Mouse (Mus musculus) intestine, embryonic 14.5 days (tissue): ENCODE data around the gene Vmn1r198. TPM values are rescaled to one million over a fixed set of nuclear protein-coding genes. Genes with fewer than 3 reads are reported as not detected.
"Not testable (repeated sequence)": the region's sequence is repeated elsewhere in the genome, so short reads cannot be mapped to it uniquely, and the experiment has no call there.

Source experiments
- ATAC-seq: fragments of 200-750 bp; cut with Nextera tagmentation; replicated peaks from 2 replicates; pipeline ENCODE4 v1.8.0; 2017; ENCODE audit warnings: low read depth, moderate number of reproducible peaks, moderate TSS enrichment, moderate library complexity; ENCODE audit not compliant: low FRiP score, low TSS enrichment
- DNase-seq: peaks from one replicate; pipeline ENCODE4 v3.0.0-alpha.2; 2018; ENCODE audit warnings: low spot score
- H3K27ac ChIP-seq: fragments of 300-500 bp; sonication (generic); 2 replicates; pipeline ENCODE4 v1.5.1; 2014; ENCODE audit warnings: low read depth, mild to moderate bottlenecking, control low read depth
- H3K27me3 ChIP-seq: fragments of 300-500 bp; sonication (generic); replicated peaks from 2 replicates; pipeline ENCODE4 v1.6.1; 2014; ENCODE audit warnings: low read length, control low read depth; ENCODE audit not compliant: control insufficient read depth, insufficient read depth
- H3K36me3 ChIP-seq: fragments of 300-500 bp; sonication (generic); 2 replicates; pipeline ENCODE4 v1.6.1; 2014; ENCODE audit warnings: low read length, control low read depth; ENCODE audit not compliant: control insufficient read depth, insufficient read depth
- H3K4me1 ChIP-seq: fragments of 300-500 bp; sonication (generic); replicated peaks from 2 replicates; pipeline ENCODE4 v1.6.1; 2014; ENCODE audit warnings: low read length, control low read depth, mixed read lengths; ENCODE audit not compliant: control insufficient read depth, insufficient read depth
- H3K4me2 ChIP-seq: fragments of 300-500 bp; sonication (generic); 2 replicates; pipeline ENCODE4 v1.6.1; 2014; ENCODE audit warnings: low read length
- H3K4me3 ChIP-seq: fragments of 300-500 bp; sonication (generic); 2 replicates; pipeline ENCODE4 v1.5.1; 2014; ENCODE audit warnings: low read depth, low read length, control low read depth, mixed read lengths
- H3K9ac ChIP-seq: fragments of 300-500 bp; sonication (generic); 2 replicates; pipeline ENCODE4 v1.6.1; 2014; ENCODE audit warnings: mild to moderate bottlenecking, low read length
- H3K9me3 ChIP-seq: fragments of 300-500 bp; sonication (generic); 2 replicates; pipeline ENCODE4 v1.6.1; 2016; ENCODE audit warnings: low read length, control low read depth; ENCODE audit not compliant: control insufficient read depth
- WGBS: fragments of 180-500 bp; shearing (Covaris S2); extraction: QIAGEN DNeasy Blood & Tissue Kit; methylation state at CpG from one replicate; pipeline ENCODE4 v1.1.7; 2014; 5-methylcytosine and 5-hydroxymethylcytosine counted together
- polyA plus RNA-seq: library from polyadenylated mRNA; unstranded; fragments of >200 nt; fragmentation: Nextera tagmentation; extraction: Ambion mirVana; gene quantifications from 2 replicates; pipeline ENCODE4 v1.2.1, GENCODE M21; 2014

The Vmn1r198 gene
- polyA plus RNA-seq, 1 experiment from 2014 or later = not detected

DNA sequence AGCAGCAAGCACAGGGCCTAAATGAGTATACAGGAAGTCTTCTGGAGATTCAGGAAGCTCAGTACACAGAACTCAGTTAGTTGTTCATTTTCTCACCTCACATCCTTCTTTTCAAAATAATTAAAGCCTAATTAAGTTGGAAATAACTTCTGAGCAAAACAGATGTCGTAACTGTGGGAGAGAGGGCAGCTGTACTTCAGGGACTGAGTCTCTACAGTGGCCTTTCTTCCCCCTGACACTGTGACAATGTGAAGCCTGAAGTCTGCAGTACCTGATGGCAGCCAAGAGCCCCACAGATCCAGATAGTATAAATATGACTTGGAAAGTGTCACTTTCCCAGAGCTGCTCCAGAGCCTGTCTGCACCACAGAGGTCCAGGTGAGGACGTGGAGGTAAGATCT lies 29.4 kb downstream of the Vmn1r198 start, which contains the start of gene Vmn1r199:
TSS of gene Vmn1r199 (plus strand) at position 301 of the 400 bp plus-strand sequence.
- no peak for ATAC-seq
- H3K4me1 ChIP-seq = no peaks in the 10 kb centered on the region

DNA sequence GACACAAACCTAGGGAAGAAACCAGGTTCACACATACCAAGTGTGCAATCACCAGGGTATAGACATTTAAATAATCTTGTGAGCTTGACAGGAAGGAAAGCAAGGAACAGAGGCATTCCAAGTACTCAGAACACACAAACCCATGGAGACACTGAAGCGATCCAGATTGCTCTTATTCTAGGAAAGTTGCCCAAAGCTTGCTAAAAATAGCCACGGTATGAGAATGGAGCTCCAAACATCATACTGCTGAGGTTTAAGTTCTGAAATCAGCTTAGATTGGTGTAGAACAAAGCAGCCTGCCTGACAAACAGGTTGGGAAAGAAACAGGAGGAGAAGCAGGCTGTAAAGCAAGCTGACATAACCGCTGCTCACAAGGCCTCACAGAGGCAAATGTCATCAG lies 31.0 kb downstream of the Vmn1r198 start:
- not testable (repeated sequence) for H3K36me3 ChIP-seq, H3K27ac ChIP-seq, H3K9ac ChIP-seq, H3K9me3 ChIP-seq, H3K4me2 ChIP-seq, H3K4me3 ChIP-seq, H3K27me3 ChIP-seq, ATAC-seq, H3K4me1 ChIP-seq, DNase-seq
- 50% methylated on average over 3 of the region's 3 CpGs for WGBS

More for the DNA sequence above, 29.4 kb downstream of the Vmn1r198 start, which contains the start of gene Vmn1r199:
- Histone ChIP-seq H3K4me3 (no peak within 1 kb of the TSS), H3K27me3 (no peaks in the 10 kb centered on the region), H3K9ac (no peak within 1 kb of the TSS), H3K9me3 (no peaks in the 10 kb centered on the region), H3K27ac (no peak within 1 kb of the TSS), H3K4me2 (no peak within 1 kb of the TSS), H3K36me3 (no peaks in the 10 kb centered on the region)
- DNase-seq = no peak
- WGBS = 72% methylated on average over 2 of the region's 2 CpGs

DNA sequence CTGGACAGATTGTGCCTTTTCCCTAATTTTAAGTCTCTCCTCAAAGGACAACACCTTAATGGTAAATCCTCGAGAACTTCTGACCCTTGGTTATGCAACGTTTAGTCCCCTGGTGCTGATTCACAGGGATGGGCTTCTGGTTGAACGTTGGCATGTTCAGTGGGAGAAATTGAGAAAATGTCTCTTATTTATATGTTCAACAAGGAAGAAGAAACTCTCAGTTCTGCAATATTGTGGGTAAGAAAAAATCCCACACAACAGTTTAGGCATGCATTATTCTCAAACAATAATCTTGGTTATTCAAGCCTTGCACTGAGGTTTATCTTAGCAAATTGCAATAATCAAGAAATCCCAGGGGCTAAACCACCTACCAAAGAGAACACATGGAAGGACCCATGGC lies 33.2 kb downstream of the Vmn1r198 start:
- H3K27ac ChIP-seq = no peak overlapping the region
- DNase-seq (no peak), ATAC-seq (no peak)
- H3K4me1 ChIP-seq = no peaks in the 10 kb centered on the region
- no peaks in the 10 kb centered on the region for H3K27me3 ChIP-seq
- H3K4me2 ChIP-seq = no peak overlapping the region
- H3K4me3 ChIP-seq = no peak overlapping the region
- 79% methylated on average over 3 of the region's 3 CpGs for WGBS
- no peak overlapping the region for H3K9ac ChIP-seq
- no peaks in the 10 kb centered on the region for H3K36me3 ChIP-seq
- no peaks in the 10 kb centered on the region for H3K9me3 ChIP-seq

GRCm38 (mm10) chr13:22387050-22387449 lies 36.9 kb downstream of the Vmn1r198 start:
- Histone ChIP-seq H3K4me1 (no peaks in the 10 kb centered on the region), H3K4me3 (no peak overlapping the region), H3K27me3 (no peaks in the 10 kb centered on the region), H3K4me2 (no peak overlapping the region), H3K9ac (no peak overlapping the region), H3K36me3 (no peaks in the 10 kb centered on the region), H3K9me3 (no peaks in the 10 kb centered on the region), H3K27ac (no peak overlapping the region)
- WGBS = 86% methylated on average over 1 of the region's 1 CpGs
- no peak for DNase-seq
- ATAC-seq = no peak

- H3K9ac ChIP-seq = no peak within 1 kb of the TSS
- 43% methylated on average over 3 of the region's 3 CpGs for WGBS
- no peak for ATAC-seq
Observed at GRCm38 (mm10) chr13:22390073-22390472, 39.9 kb downstream of the Vmn1r198 start, which contains the start of gene Vmn1r200. Vmn1r200 (plus strand) TSS chr13:22390373.

DNA sequence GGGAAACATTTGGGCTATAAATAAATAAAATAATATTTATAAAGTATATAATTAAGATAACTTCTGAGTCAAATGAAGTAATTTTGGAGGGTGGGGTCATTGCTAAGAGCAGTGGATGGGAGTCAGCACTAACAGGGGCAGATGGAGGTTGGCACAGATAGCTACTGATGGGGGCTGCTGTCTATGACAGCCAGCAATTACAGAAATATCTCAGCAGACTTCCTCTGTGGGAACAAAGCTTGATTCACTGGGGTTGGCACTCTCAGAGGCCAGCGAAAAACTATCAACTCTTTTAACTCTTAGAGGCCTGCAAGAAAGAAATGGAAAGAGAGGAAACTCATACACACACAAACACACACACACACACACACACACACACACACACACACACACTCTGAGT lies 52.8 kb downstream of the Vmn1r198 start:
- 71% methylated on average over 1 of the region's 1 CpGs for whole genome bisulfite sequencing
- H3K36me3 ChIP-seq = no peaks in the 10 kb centered on the region
- H3K9me3 ChIP-seq = 0 out of 2 replicates have a peak, but pooled peaks cover 9% of the 10 kb centered on the region

More at GRCm38 (mm10) chr13:22390073-22390472, 39.9 kb downstream of the Vmn1r198 start, which contains the start of gene Vmn1r200:
- H3K27me3 ChIP-seq = no peaks in the 10 kb centered on the region
- no peaks in the 10 kb centered on the region for H3K4me1 ChIP-seq
- no peak within 1 kb of the TSS for H3K4me2 ChIP-seq
- H3K36me3 ChIP-seq = no peaks in the 10 kb centered on the region
- no peak within 1 kb of the TSS for H3K4me3 ChIP-seq
- no peak within 1 kb of the TSS for H3K27ac ChIP-seq
- no peaks in the 10 kb centered on the region for H3K9me3 ChIP-seq
- DNase-seq = no peak

More for the DNA sequence above, 52.8 kb downstream of the Vmn1r198 start:
- DNase-seq = no peak
- no peak overlapping the region for H3K4me2 ChIP-seq
- H3K9ac ChIP-seq = no peak overlapping the region
- no peak for ATAC-seq
- no peaks in the 10 kb centered on the region for H3K4me1 ChIP-seq
- no peak overlapping the region for H3K4me3 ChIP-seq
- no peaks in the 10 kb centered on the region for H3K27me3 ChIP-seq
- no peak overlapping the region for H3K27ac ChIP-seq

Other genes starting within 250 kb of the Vmn1r198 start
- not detected in 2 replicates for gene Vmn1r189, start 244.5 kb upstream of the Vmn1r198 start, polyA plus RNA-seq
- not detected in 2 replicates for gene Vmn1r191, start 166.4 kb upstream of the Vmn1r198 start, polyA plus RNA-seq
- gene Vmn1r192, start 159.2 kb upstream of the Vmn1r198 start, polyA plus RNA-seq = not detected in 2 replicates
- not detected in 2 replicates for gene Vmn1r193, start 127.2 kb upstream of the Vmn1r198 start, polyA plus RNA-seq
- gene Vmn1r194, start 106.1 kb upstream of the Vmn1r198 start, polyA plus RNA-seq = not detected in 2 replicates
- not detected in 2 replicates for gene Vmn1r195, start 79.8 kb upstream of the Vmn1r198 start, polyA plus RNA-seq
- not detected in 2 replicates for gene Vmn1r196, start 60.4 kb upstream of the Vmn1r198 start, polyA plus RNA-seq
- not detected in 2 replicates for gene Vmn1r197, start 25.8 kb upstream of the Vmn1r198 start, polyA plus RNA-seq
- gene Vmn1r199, start 29.5 kb downstream of the Vmn1r198 start, polyA plus RNA-seq = not detected in 2 replicates
- gene Vmn1r200, start 40.0 kb downstream of the Vmn1r198 start, polyA plus RNA-seq = not detected in 2 replicates
- not detected in 2 replicates for gene Vmn1r201, start 121.6 kb downstream of the Vmn1r198 start, polyA plus RNA-seq
- not detected in 2 replicates for gene Vmn1r202, start 155.0 kb downstream of the Vmn1r198 start, polyA plus RNA-seq
- gene Vmn1r203, start 167.8 kb downstream of the Vmn1r198 start, polyA plus RNA-seq = not detected in 2 replicates
- not detected in 2 replicates for gene Vmn1r204, start 202.8 kb downstream of the Vmn1r198 start, polyA plus RNA-seq
- gene Vmn1r205, start 242.6 kb downstream of the Vmn1r198 start, polyA plus RNA-seq = not detected in 2 replicates